Mouse (Mus musculus): Measurements from ENCODE around the gene Ifnar2. TPM values are rescaled to one million over a fixed set of nuclear protein-coding genes. Genes with fewer than 3 reads are reported as not detected.

The Ifnar2 gene
- polyA plus RNA-seq, 1 experiment, result 96.3 TPM

GRCm38 (mm10) chr16:91445566-91445965, 73.0 kb downstream of the Ifnar2 start:
- Histone ChIP-seq H3K4me1 (ENCODE audit: control insufficient read depth, insufficient read depth, low read length) (peaks cover 11% of the 10 kb centered on the region; the same call in 1 of the 2 replicates), H3K4me3 (replicated peaks; ENCODE audit: extremely low read depth, low read depth, low read length) (no peak overlapping the region)
- 62% methylated on average over 5 of the region's 5 CpGs for WGBS
- no peak for TF ChIP-seq POLR2A (IDR thresholded peaks at IDR 0.05; ENCODE audit: borderline replicate concordance, extremely low read depth, low read depth, low read length)
- no peak for TF ChIP-seq CTCF (IDR thresholded peaks at IDR 0.05; ENCODE audit: insufficient read depth, low read length)
- DNase-seq, result no peak

GRCm38 (mm10) chr16:91446778-91447511, 74.4 kb downstream of the Ifnar2 start:
- H3K4me1 ChIP-seq (ENCODE audit: control insufficient read depth, insufficient read depth, low read length), result peaks cover 7% of the 10 kb centered on the region
- DNase-seq, result no peak
- WGBS, result 60% methylated on average over 8 of the region's 8 CpGs
- no peak overlapping the region for H3K4me3 ChIP-seq (replicated peaks; ENCODE audit: extremely low read depth, low read depth, low read length)
- no peak for TF ChIP-seq POLR2A (IDR thresholded peaks at IDR 0.05; ENCODE audit: borderline replicate concordance, extremely low read depth, low read depth, low read length)
- no peak for TF ChIP-seq CTCF (IDR thresholded peaks at IDR 0.05; ENCODE audit: insufficient read depth, low read length)

- no peak overlapping the region for H3K4me3 ChIP-seq (replicated peaks; ENCODE audit: extremely low read depth, low read depth, low read length)
- TF ChIP-seq CTCF (IDR thresholded peaks at IDR 0.05; ENCODE audit: insufficient read depth, low read length), result no peak
- TF ChIP-seq POLR2A (IDR thresholded peaks at IDR 0.05; ENCODE audit: borderline replicate concordance, extremely low read depth, low read depth, low read length), result no peak
- H3K4me1 ChIP-seq (ENCODE audit: control insufficient read depth, insufficient read depth, low read length), result peaks cover 12% of the 10 kb centered on the region
- WGBS, result 34% methylated on average over 6 of the region's 6 CpGs
- peak; percentile 22 for DNase-seq
These were observed 74.9 kb downstream of the Ifnar2 start for GRCm38 (mm10) chr16:91447512-91447900.

GRCm38 (mm10) chr16:91448088-91448487, 75.5 kb downstream of the Ifnar2 start:
- TF ChIP-seq POLR2A (IDR thresholded peaks at IDR 0.05; ENCODE audit: borderline replicate concordance, extremely low read depth, low read depth, low read length) (no peak), CTCF (IDR thresholded peaks at IDR 0.05; ENCODE audit: insufficient read depth, low read length) (no peak)
- H3K4me3 ChIP-seq (replicated peaks; ENCODE audit: extremely low read depth, low read depth, low read length), result no peak overlapping the region
- DNase-seq, result no peak
- H3K4me1 ChIP-seq (ENCODE audit: control insufficient read depth, insufficient read depth, low read length), result peaks cover 15% of the 10 kb centered on the region
- 90% methylated on average over 5 of the region's 5 CpGs for WGBS

GRCm38 (mm10) chr16:91448895-91449294, 76.3 kb downstream of the Ifnar2 start:
- H3K4me1 ChIP-seq (ENCODE audit: control insufficient read depth, insufficient read depth, low read length), result peaks cover 22% of the 10 kb centered on the region
- WGBS, result 90% methylated on average over 7 of the region's 7 CpGs
- DNase-seq, result no peak
- TF ChIP-seq CTCF (IDR thresholded peaks at IDR 0.05; ENCODE audit: insufficient read depth, low read length) (no peak), POLR2A (IDR thresholded peaks at IDR 0.05; ENCODE audit: borderline replicate concordance, extremely low read depth, low read depth, low read length) (no peak)
- H3K4me3 ChIP-seq (replicated peaks; ENCODE audit: extremely low read depth, low read depth, low read length), result no peak overlapping the region

- no peak for DNase-seq
- Histone ChIP-seq H3K4me1 (ENCODE audit: control insufficient read depth, insufficient read depth, low read length) (peaks cover 22% of the 10 kb centered on the region), H3K4me3 (replicated peaks; ENCODE audit: extremely low read depth, low read depth, low read length) (no peak overlapping the region)
- WGBS, result 78% methylated on average over 12 of the region's 12 CpGs
- no peak for TF ChIP-seq POLR2A (IDR thresholded peaks at IDR 0.05; ENCODE audit: borderline replicate concordance, extremely low read depth, low read depth, low read length)
- 0 out of 2 replicates have a peak, but pooled peaks have one; percentile 2 for TF ChIP-seq CTCF (IDR thresholded peaks at IDR 0.05; ENCODE audit: insufficient read depth, low read length)
These were observed 77.8 kb downstream of the Ifnar2 start for GRCm38 (mm10) chr16:91450137-91451064.

- Histone ChIP-seq H3K4me3 (replicated peaks; ENCODE audit: extremely low read depth, low read depth, low read length) (no peak overlapping the region), H3K4me1 (ENCODE audit: control insufficient read depth, insufficient read depth, low read length) (peaks cover 22% of the 10 kb centered on the region)
- 55% methylated on average over 2 of the region's 2 CpGs for WGBS
- no peak for DNase-seq
- TF ChIP-seq POLR2A (IDR thresholded peaks at IDR 0.05; ENCODE audit: borderline replicate concordance, extremely low read depth, low read depth, low read length) (no peak), CTCF (IDR thresholded peaks at IDR 0.05; ENCODE audit: insufficient read depth, low read length) (no peak)
These were observed 79.4 kb downstream of the Ifnar2 start for GRCm38 (mm10) chr16:91451949-91452348.

- peak; percentile 32 for DNase-seq
- TF ChIP-seq POLR2A (IDR thresholded peaks at IDR 0.05; ENCODE audit: borderline replicate concordance, extremely low read depth, low read depth, low read length), result no peak
- no peak for TF ChIP-seq CTCF (IDR thresholded peaks at IDR 0.05; ENCODE audit: insufficient read depth, low read length)
- WGBS, result 8% methylated on average over 6 of the region's 6 CpGs
- no peak overlapping the region for H3K4me3 ChIP-seq (replicated peaks; ENCODE audit: extremely low read depth, low read depth, low read length)
- peaks cover 18% of the 10 kb centered on the region for H3K4me1 ChIP-seq (ENCODE audit: control insufficient read depth, insufficient read depth, low read length)
These were observed 79.8 kb downstream of the Ifnar2 start for GRCm38 (mm10) chr16:91452363-91452896.

Other genes with a start within 250 kb of the Ifnar2 start
- gene Olig2, start 147.3 kb upstream of the Ifnar2 start, polyA plus RNA-seq (2012; rRNA removed), result not detected in 2 replicates
- gene Olig1, start 103.0 kb upstream of the Ifnar2 start, polyA plus RNA-seq (2012; rRNA removed), result 0.05 and 0.25 TPM in 2 replicates
- not detected in 2 replicates for gene Gm21970, start 18.9 kb downstream of the Ifnar2 start, polyA plus RNA-seq (2012; rRNA removed)
- gene Il10rb, start 33.4 kb downstream of the Ifnar2 start, polyA plus RNA-seq (2012; rRNA removed), result 46.5 and 53.1 TPM in 2 replicates
- 25.0 and 29.7 TPM in 2 replicates for gene Ifnar1, start 112.5 kb downstream of the Ifnar2 start, polyA plus RNA-seq (2012; rRNA removed)
- gene Ifngr2, start 174.3 kb downstream of the Ifnar2 start, polyA plus RNA-seq (2012; rRNA removed), result 32.4 and 37.9 TPM in 2 replicates
- gene Tmem50b, start 225.0 kb downstream of the Ifnar2 start, polyA plus RNA-seq (2012; rRNA removed), result 87.2 and 111 TPM in 2 replicates
- gene Dnajc28, start 246.2 kb downstream of the Ifnar2 start, polyA plus RNA-seq (2012; rRNA removed), result 1.3 and 1.7 TPM in 2 replicates

Measured in lung, adult 2 months (tissue).